Mouse (Mus musculus): ENCODE data around the gene Eif2b1. TPM values are rescaled to one million over a fixed set of nuclear protein-coding genes. Genes with fewer than 3 reads are reported as not detected.
"Not testable (repeated sequence)": the region's sequence is repeated elsewhere in the genome, so short reads cannot be mapped to it uniquely, and the experiment has no call there.

Eif2b1 gene
- total RNA-seq, 4 experiments from 2014 or later, result 33.3 to 42.9 (median 38.7) TPM

DNA sequence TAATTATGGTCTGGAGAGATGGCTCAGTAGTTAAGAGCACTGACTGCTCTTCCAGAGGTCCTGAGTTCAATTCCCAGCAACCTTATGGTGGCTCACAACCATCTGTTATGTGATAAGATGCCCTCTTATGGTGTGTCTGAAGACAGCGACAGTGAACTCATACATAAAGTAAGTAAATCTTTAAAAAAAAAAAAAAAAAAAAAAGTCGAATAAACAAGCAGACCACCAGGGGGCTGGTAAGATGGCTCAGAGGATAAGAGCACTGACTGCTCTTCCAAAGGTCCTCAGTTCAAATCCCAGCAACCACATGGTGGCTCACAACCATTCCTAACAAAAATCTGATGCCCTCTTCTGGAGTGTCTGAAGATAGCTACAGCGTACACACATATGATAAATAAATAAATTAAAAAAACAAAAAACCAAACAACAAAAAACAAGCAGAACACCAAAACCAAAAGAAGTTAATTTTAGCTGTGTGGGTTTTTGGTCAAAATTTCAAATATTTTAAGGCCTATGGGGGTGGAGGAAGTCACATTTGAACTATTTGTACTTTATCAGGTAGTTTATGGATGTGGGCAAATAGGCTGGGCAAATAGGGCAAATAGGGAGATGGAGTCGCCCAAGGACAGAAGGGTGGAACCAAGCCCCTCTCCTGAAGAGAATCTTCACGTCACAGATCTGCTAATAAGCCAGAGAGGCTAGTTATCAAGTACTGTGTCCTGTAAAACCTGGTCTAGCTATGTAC lies 27.4 kb downstream of the Eif2b1 start:
- not testable (repeated sequence) for DNase-seq (ENCODE audit: low spot score in 2 of 2)

DNA sequence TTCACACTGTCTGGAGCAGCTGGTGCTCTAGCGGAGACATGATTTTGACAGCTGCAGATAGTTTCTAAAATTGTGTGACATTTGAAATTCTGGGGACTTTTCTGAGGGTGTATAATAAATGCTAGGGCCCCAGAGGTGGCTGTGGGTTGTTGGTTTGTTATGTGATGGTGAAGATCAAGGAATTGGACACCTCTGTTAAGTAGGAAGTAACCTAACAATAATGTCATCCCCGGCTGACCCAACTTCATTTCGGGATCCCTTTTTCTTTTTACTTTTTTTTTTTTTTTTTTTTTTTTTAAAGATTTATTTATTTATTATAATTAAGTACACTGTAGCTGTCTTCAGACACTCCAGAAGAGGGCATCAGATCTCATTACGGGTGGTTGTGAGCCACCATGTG lies 28.2 kb downstream of the Eif2b1 start:
- not testable (repeated sequence) for DNase-seq (ENCODE audit: low spot score in 2 of 2)

DNA sequence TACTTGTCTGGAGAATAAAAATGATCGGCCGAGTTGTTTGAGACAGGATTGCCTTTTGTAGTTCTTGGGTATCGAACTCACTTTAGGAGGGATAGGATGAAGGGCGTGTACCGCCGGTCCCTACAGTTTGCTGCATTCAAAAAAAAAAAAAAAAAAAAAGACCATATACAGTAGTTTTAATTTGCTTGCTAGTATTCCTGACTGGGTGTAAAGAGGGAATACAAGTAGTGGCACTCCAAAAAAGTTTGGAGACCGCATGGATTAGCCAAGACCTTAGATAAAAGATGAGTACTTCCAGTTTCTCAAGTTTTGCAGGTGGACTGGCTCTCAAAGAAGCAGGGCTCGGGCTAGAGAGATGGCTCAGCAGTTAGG lies 37.3 kb downstream of the Eif2b1 start:
- no peak for DNase-seq (ENCODE audit: low spot score in 2 of 2)

DNA sequence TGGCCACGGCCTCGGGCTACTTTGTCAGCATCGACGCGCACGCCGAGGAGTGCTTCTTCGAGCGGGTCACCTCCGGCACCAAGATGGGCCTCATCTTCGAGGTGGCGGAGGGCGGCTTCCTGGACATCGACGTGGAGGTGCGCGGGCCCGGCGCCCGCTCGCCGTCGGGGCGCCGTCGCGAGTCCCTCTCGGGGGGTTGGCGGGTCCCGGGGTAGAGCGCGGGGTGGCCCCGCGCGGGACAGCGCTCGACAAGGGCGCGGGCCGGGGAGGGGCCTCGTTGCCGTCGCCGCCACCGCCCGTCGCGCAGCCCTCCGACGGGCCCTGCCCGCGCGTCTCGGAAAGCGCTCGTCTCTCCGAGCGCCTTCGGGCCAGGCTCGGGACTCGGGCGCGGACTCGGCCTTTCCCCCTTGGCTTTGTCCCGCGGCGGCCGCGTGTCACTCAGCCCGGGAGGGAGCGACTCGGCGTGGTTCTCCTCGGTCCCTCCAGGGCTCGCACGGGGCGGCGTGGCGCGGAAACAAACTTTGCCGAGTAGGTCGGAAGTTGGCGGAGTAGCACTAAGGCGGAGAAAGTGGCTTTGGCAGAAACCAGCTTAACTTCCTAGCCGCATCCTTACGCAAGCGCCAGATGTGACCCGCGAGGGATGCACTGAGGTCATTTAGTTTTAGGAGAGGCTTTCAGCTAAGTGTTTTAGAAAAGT lies 37.9 kb downstream of the Eif2b1 start:
- peak; percentile 52 to 59 for DNase-seq (ENCODE audit: low spot score in 2 of 2)

DNA sequence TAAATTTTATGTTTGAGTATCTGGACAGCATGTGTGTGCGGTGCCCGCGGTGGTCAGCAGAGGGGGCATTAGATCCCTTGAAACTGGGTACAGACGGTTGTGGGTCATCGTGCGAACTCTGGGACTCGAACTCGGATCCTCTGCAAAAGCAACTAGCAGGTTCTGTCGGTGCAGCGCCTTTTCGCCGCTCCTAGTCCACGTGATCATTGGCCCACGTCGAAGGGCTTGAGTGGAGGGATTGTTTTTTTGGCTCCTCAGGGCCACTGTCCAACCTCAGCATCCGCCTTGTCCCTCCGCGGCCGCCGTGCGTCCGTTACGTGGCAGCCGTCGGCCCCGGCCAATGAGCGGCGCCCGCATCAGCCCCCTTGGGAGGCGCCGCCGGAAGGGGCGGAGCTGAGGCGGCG lies 38.5 kb downstream of the Eif2b1 start, which contains the start of gene Tmed2:
Gene Tmed2, plus strand, starts transcription at position 313 of the 404 bp plus-strand sequence.
- DNase-seq (ENCODE audit: low spot score in 2 of 2), result peak; percentile 91 to 96

DNA sequence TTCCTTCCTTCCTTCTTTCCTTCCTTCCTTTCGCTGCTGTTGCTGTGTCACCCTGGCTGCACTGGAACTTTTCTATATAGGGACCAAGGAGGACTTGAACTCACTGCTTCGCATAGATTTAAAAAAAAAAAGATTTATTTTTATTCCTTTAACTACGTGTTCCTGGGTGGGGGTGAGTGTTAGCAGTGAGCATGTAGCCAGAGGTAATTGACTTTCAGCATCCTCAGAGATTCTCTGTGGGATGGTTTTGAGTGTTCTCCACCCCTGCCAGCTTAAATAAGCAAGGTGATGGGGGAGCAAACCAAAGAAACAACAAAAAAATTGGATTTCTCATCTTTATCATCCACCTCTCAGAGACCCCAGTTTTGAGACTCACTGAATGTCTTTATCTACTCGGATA lies 39.0 kb downstream of the Eif2b1 start:
- no peak for DNase-seq (ENCODE audit: low spot score in 2 of 2)

DNA sequence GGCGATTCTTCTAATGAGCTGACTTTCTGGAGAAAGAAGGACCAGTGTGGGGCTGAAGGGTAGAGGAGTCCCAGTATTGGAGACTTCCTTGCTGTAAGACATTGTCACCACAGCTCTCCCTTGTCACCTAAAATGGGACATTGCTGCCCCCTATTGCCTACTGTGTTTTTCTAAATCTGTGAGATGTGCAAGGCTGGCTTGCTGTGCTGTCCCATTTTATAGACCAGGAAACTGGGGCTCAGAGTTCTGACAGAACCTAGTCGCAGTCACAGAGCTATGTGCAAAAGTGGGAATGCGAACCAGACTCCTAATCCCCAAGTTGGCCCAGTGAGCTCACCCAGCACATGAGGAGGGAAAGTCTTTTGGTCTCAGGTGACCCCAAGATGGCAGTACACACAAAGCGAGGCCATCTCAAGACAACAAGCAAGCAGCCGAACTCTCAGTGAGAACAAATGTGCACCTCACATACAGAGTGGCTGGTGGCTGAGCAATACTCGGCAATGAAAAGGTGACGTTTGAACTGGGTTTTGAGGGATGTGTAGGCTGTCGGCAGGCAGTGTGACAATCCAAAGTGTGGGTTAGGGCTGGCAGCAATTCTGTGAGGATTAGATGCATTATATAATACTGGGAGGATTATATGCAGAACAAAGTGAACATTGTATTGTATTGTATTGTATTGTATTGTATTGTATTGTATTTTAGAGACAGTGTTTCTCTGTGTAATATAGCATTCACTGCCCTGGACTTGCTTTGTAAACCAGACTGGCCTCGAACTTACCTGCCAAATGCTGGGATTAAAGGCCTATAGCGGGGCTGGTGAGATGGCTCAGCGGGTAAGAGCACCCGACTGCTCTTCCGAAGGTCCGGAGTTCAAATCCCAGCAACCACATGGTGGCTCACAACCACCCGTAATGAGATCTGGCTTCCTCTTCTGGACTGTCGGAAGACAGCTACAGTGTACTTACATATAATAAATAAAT lies 39.8 kb downstream of the Eif2b1 start:
- peak in 1 of 2 experiments; percentile 35 for DNase-seq (ENCODE audit: low spot score in 2 of 2)

DNA sequence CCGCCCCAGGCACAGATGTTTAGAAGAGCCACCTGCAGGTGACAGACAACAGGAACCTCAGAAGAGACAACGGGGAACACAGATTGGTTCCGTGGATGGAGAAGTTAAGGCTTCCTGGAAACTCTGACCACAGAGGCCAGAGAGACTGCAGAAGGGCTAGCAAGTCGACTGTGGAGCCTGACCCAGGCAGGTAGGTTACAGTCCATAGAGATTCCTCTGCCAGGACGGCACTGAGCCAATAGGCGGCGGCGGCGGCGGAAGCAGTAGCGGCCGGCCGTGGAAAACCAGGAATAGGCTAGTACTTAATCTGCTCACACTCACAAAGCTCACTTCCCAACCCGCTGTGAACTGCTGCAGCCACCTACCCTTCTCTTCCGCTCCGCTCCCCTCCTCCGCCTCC lies 42.2 kb downstream of the Eif2b1 start:
- peak; percentile 25 to 63 for DNase-seq (ENCODE audit: low spot score in 2 of 2)

DNA sequence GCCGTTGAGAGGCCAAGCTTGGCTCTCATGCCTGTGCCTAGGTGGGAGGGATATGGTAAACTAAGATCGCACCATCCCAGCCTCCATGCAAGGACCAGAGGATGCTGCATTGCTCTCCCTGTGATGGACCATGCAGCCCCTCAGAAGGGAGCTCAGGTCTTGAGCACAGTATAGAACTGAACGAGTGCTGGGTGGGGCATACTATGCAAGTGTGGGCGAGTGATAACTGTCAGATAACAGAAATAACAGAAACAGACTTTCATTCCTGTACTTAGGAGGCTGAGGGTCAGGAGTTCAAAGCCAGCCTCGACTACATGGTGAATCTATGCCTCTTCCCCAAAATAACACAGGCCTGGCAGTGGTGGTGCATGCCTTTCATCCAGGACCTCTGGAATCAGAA lies 43.9 kb downstream of the Eif2b1 start:
- DNase-seq (ENCODE audit: low spot score in 2 of 2), result no peak

DNA sequence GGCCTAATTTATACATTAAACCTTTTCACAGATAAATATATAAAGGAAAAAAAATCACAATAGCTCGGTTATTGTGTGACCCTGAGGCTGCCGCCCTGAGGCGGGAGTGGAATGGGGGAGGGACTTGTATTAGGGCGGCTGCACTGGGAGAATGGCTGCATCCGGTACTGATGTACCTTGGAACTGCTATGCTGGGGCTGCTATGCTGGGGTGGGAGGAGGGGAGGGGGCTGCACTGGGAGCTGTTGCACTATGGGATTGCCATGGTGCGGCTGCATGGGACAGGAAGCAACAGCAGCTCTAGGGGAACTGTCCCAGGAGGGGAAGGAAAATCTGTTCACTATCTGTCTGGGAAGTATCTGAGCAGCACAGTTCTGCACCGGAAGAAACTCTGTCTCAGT lies 46.5 kb downstream of the Eif2b1 start:
- no peak for DNase-seq (ENCODE audit: low spot score in 2 of 2)

DNA sequence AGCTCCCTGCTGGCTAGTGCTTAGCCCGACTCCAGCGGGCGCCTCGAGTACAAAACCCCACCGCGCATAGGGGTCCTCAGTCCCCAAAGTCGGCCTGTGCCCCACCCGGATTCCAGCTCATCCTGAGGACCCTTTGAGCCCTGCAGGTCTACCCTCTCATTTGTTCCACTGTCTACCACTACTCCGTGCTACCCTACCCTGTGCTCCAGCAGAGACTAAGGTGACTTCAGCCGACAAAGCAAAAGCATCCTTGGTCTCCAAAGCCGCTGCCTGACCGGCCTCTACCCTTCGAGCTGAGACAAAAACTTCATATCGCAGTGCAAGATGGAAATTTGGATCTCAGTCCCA lies 47.4 kb downstream of the Eif2b1 start:
- no peak for DNase-seq (ENCODE audit: low spot score in 2 of 2)

DNA sequence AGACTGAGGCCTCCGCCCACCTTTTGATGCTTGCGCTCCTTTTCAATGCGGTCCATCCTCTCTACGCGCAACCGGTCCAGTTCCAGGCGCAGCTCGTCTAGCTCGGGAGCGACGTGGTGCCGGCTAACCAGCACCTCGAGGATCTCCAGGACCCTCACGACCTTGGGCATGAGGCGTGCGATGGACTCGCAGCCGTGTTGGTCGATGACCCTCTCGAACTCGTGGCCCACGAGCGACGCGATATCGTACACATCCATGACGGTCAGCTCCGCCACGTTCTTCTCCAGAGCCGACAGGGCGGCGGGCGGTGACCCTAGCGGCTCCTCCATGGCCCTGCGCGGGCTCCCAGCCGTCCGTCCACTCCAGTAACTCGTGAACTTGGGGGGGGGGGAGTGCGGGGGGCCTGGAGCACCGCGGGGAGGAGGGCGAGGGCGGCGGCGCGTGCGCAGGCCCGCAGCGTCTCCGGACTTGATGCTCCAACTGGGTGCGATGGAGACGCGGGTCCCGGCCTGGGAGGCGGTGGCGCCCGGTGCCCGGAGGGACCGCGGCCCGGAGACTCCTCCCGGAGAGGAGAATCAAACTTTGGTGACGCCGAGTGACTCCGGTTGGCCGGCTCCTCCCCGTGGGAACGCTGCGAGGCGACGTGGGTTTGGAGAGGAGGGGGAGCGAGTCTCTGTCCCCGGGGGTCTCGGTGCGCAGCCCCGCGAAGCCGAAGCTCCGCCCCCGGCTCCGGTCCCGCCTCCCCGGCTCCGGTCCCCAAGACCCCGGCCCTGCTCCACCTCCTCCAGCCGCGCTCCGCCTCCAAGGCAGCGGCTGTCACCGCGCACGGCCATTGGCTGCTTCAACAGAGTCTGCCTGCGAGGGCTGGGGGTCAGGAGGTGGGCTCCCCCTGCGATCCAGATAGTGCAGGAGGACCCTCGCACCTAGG lies 48.0 kb downstream of the Eif2b1 start, which contains the start of gene Rilpl1:
Gene Rilpl1, minus strand, starts transcription at position 737 of the 928 bp plus-strand sequence.
- DNase-seq (ENCODE audit: low spot score in 2 of 2), result peak; percentile 69 to 77

DNA sequence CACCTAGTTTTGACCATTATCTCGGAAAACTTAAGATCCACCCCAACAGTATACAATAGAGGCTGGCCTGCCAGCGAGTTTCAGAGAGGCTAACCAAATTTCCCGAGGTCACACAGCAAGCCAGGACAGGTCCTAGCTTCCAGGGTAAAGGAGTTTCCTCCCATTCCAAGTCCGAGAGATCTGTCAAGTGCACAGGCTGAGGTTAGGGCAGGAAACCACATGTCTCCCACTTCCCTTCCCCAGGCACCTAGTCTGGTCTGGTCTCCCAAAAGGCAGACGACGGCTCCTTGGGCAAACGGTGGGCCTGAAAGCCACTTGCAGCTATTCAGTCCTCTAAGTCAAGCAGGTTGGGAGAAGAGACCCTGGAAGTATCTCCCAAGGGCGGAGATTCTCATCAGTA lies 49.2 kb downstream of the Eif2b1 start:
- DNase-seq (ENCODE audit: low spot score in 2 of 2), result no peak

DNA sequence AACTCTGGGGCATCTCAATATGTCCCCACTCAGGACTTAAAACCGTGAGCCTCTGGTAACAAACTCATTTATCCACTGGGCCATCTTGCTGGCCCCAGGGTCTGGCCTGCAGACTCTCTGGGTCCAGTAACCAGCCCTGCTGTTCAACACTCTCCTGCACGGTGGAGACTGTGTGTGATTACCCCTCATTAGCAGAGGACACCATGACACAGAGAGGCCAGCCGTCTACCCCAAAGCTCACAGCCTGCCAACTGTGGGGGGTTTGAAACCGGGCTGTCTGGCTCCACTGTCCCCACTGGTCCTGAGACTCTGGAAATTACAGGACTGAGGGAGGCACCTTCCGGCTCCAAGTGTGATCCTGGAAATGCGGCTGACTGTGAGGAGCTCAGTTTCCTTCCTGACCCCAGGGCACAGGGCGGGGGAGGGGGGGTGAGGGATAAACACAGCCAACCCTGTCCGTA lies 49.7 kb downstream of the Eif2b1 start:
- peak; percentile 15 to 38 for DNase-seq (ENCODE audit: low spot score in 2 of 2)

DNA sequence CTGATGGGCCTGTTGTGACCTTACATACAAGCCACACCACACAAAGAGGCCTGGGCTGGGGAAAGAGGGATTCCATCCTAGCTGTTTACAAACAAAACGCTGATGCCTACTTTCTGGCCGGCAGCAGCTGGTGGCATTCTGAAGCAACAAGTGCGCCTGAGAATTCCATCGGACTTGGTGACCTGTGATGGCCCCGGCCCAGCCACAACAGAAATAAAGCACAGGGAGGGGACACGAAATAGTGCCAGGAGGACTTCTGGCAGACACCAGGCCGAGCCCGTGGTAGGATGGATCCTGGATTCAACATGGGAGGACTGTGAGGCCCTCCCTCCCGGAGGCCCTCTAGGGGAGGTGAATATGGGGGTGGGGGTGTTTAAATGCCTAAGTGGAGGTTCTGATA lies 50.1 kb downstream of the Eif2b1 start:
- peak; percentile 65 to 74 for DNase-seq (ENCODE audit: low spot score in 2 of 2)

DNA sequence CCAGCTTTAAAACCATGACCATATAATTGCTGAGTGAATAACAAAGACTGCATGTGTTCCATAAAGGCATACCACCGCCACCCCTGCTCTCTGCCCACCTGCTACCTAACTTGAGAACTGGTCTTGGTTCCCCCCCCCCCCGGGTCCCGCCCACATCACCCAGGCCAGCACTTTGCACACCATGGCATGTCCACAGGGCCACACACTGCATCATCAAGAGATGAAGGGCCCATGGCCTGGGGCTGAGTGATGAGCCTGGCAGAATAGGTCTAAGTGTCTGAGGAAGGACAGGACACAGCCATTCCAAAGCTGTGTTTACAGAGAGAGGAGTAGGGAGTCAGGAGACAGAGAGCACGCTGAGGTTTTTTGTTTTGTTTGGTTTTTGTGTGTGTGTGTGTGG lies 50.6 kb downstream of the Eif2b1 start:
- DNase-seq (ENCODE audit: low spot score in 2 of 2), result no peak

DNA sequence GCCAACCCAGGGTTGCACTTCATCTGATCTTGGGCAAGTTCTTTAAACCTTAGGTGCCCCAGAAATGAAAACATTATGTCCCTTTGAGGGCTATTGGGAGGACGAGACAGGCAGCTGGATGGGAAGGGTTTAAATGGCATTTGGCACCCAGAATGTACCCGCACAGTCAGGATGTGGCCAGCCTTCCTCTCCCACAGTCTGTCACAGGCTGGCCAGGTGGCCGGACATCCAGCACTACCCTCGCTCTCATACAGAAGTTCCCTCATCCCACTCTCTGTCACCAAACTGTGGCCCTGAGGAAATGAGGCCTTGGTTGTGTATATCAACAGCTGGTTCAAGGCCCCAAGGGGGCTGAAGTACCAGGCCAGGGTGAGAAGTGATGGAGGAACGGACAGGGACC lies 54.0 kb downstream of the Eif2b1 start:
- DNase-seq (ENCODE audit: low spot score in 2 of 2), result no peak

DNA sequence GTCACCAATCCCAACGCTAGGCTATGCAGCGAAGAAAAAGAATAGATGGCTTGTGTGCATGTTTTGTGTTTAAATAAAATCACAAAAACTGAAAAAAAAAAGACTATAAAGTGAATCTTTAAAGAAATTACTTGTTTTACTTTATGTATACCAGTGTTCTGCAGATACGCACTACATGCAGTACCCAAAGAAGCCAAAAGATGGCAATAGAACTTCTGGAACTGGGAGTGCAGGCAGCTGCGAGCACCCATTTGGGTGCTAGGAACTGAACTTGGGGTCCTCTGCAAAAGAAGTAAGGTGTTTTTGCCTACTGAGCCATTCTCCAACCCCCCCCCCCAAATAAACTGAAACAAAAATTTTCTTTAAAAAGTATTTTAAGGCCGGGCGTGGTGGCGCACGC lies 55.9 kb downstream of the Eif2b1 start:
- DNase-seq (ENCODE audit: low spot score in 2 of 2), result no peak

DNA sequence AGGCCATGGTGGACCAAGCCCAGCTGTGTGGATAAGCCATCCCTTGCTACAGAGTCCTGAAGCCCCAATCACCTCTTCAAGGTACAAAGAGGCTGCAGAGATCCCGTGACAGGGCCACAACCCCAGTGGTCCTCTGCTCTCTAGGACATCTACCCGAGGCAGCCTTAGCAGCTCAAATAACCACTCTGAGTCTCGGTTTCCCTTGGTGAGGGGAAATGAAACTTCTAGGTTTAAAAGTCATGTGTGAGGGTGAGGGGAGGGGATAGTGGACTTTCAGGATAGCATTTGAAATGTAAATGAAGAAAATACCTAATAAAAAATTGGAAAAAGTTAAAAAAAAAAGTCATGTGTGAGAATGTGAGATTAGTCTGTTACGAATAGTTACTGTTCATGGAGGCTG lies 57.3 kb downstream of the Eif2b1 start:
- DNase-seq (ENCODE audit: low spot score in 2 of 2), result no peak

Data from gastrocnemius, adult 8-10 months (tissue).